Mouse (Mus musculus) spleen, adult 2 months (tissue): ENCODE results near the gene Pkn1. TPM values are rescaled to one million over a fixed set of nuclear protein-coding genes. Genes with fewer than 3 reads are reported as not detected.

Source experiments
- DNase-seq, 2 experiments: peaks; one replicate each; pipeline versions ENCODE4 v3.0.0 to v3.0.0-alpha.2; 2012 to 2021; ENCODE audit warnings: low spot score in 2 of 2, low read depth in 1 of 2
- H3K27ac ChIP-seq: fragments of 200-500 bp; 2 replicates; pipeline ENCODE4 v1.5.1; 2012; ENCODE audit warnings: low read length, inconsistent platforms; ENCODE audit not compliant: insufficient read depth
- H3K27me3 ChIP-seq: fragments of 200-500 bp; 2 replicates; pipeline ENCODE4 v1.6.1; 2012; ENCODE audit warnings: mild to moderate bottlenecking, moderate library complexity, low read length, inconsistent platforms; ENCODE audit not compliant: control insufficient read depth, insufficient read depth
- H3K36me3 ChIP-seq: fragments of 200-500 bp; 2 replicates; pipeline ENCODE4 v1.6.1; 2012; ENCODE audit warnings: mild to moderate bottlenecking, low read length, inconsistent platforms; ENCODE audit not compliant: control insufficient read depth, insufficient read depth
- H3K4me1 ChIP-seq: fragments of 200-500 bp; 2 replicates; pipeline ENCODE4 v1.6.1; 2011; ENCODE audit warnings: inconsistent platforms; ENCODE audit not compliant: control insufficient read depth, insufficient read depth, insufficient read length
- H3K4me3 ChIP-seq: fragments of 200-500 bp; 2 replicates; pipeline ENCODE4 v1.5.1; 2011; ENCODE audit warnings: mild to moderate bottlenecking, inconsistent platforms; ENCODE audit not compliant: insufficient read depth, insufficient read length; ENCODE audit errors: extremely low read depth
- CTCF ChIP-seq: fragments of 200-500 bp; IDR thresholded peaks from 2 replicates; pipeline ENCODE4 v1.5.1; 2011; ENCODE audit warnings: mild to moderate bottlenecking, inconsistent platforms; ENCODE audit not compliant: insufficient read depth, insufficient read length, insufficient replicate concordance; ENCODE audit errors: extremely low read depth
- POLR2A ChIP-seq: fragments of 200-500 bp; IDR thresholded peaks from 2 replicates; pipeline ENCODE4 v1.6.1; 2011; ENCODE audit warnings: low read depth, low read length, inconsistent platforms
- WGBS: fragments of 180-500 bp; shearing (Covaris S2); methylation state at CpG from one replicate; pipeline ENCODE4 v1.1.7; 2018; 5-methylcytosine and 5-hydroxymethylcytosine counted together
- polyA plus RNA-seq: library from polyadenylated mRNA; depleted of rRNA; stranded (reverse); fragments of >200 nt; gene quantifications from 2 replicates; pipeline ENCODE4 v1.2.3, GENCODE M21; 2012

Gene Pkn1
- polyA plus RNA-seq, 1 experiment, result 165 TPM

GRCm38 (mm10) chr8:83740976-83741741, 42.2 kb upstream of the Pkn1 start, which contains the start of gene Adgre5:
TSS of gene Adgre5 (minus strand) at chr8:83741326.
- Histone ChIP-seq H3K36me3 (peaks cover 1% of the 10 kb centered on the region; the same call in 1 of the 2 replicates), H3K4me1 (peaks cover 31% of the 10 kb centered on the region; the same call in 1 of the 2 replicates), H3K27ac (peak within 1 kb of the TSS; percentile 98), H3K4me3 (peak within 1 kb of the TSS; percentile 92), H3K27me3 (no peaks in the 10 kb centered on the region)
- TF ChIP-seq POLR2A (0 out of 2 replicates have a peak, but pooled peaks have one; percentile 46), CTCF (no peak)
- peak; percentile 58 to 73 for DNase-seq
- WGBS, result 6% methylated on average over 53 of the region's 56 CpGs

GRCm38 (mm10) chr8:83740586-83740975, 41.6 kb upstream of the Pkn1 start:
- 1% methylated on average over 3 of the region's 3 CpGs for WGBS
- peak overlapping the region; percentile 92 for H3K4me3 ChIP-seq
- no peaks in the 10 kb centered on the region for H3K27me3 ChIP-seq
- peak in 1 of 2 experiments; percentile 25 for DNase-seq
- TF ChIP-seq POLR2A (no peak), CTCF (no peak)
- peaks cover 34% of the 10 kb centered on the region; the same call in 1 of the 2 replicates for H3K4me1 ChIP-seq
- H3K36me3 ChIP-seq, result peaks cover 1% of the 10 kb centered on the region; the same call in 1 of the 2 replicates
- H3K27ac ChIP-seq, result peak overlapping the region; percentile 98

DNA sequence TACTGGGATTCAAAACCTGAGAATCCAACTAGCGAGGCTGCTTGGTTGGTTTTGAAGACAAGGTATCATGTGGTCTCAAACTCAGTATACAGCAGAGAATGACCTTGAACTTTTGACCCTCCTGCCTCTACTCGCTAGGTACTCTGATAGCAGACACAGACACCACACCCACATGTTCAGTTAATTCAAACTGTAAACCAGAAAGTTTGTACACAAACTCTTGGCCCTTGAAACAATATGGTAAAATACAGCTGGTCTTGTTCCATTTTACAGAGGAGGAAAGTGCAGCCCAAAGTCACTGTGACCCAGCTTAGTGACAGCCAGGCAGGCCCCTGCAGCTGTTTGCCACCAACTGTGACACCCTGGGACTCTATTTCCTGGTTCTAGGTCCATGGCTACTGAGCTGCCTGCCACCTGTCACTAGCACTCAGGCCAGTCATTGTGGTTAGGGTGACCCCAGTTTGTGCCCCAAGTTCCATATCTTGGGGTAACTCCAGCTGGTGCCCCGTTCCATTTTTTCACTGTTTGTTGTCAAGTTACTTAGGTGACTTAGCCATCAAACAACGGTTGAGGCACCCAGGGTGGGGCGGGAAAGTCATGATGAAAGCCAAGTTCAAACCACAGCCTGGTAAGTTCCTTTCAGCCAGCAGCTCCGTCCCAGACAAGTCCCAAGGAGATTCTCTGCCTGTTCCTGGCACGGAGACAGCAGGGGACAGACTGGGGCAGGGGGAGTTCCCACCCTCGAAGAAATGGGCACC, 40.9 kb upstream of the Pkn1 start:
- peaks cover 1% of the 10 kb centered on the region; the same call in 1 of the 2 replicates for H3K36me3 ChIP-seq
- H3K27me3 ChIP-seq, result no peaks in the 10 kb centered on the region
- 7% methylated on average over 8 of the region's 8 CpGs for WGBS
- peak; percentile 57 to 81 for DNase-seq
- H3K27ac ChIP-seq, result peak overlapping the region; percentile 98
- H3K4me1 ChIP-seq, result peaks cover 40% of the 10 kb centered on the region; the same call in 1 of the 2 replicates
- no peak for TF ChIP-seq POLR2A
- no peak for TF ChIP-seq CTCF
- peak overlapping the region; percentile 92 for H3K4me3 ChIP-seq

DNA sequence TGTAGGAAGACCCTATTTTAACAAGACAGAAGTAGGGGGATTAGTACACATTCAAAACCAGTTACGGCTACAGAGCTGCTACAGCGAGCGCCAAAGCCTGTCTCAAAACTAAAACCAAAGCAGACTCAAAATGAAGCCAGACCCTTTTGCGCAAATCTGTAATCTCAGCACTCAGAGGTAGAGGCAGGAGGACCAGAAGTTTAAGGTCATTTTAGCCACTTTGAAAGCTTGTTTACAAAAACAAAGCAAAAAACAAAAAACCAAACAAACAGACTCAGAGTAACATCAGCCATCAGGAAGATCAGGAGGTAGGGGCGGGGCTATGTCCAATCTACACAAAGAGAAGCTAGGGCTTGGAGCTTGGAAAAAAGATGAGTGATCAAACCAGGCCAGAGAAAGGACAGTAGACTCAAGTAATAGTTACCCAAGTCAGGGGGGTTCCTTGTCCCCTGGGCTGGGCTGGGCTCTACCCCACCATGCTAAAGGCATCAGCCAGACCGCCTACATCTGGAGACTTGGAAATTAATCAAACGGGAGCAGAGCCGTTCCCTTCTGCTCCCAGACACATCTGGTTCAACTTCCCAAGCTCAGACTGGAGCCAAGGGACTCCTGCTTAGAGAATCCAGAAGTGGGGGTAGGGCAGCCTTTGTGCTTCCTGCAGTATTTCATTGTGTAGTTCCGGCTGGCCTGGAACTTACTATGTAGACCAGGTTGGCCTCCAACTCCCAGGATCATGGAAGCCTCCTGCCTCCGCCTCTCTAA, 40.2 kb upstream of the Pkn1 start:
- peak overlapping the region; percentile 92 for H3K4me3 ChIP-seq
- H3K36me3 ChIP-seq, result peaks cover 2% of the 10 kb centered on the region
- H3K27ac ChIP-seq, result peak overlapping the region; percentile 98
- TF ChIP-seq POLR2A (no peak), CTCF (no peak)
- no peak for DNase-seq
- H3K4me1 ChIP-seq, result peaks cover 40% of the 10 kb centered on the region; the same call in 1 of the 2 replicates
- no peaks in the 10 kb centered on the region for H3K27me3 ChIP-seq
- WGBS, result 67% methylated on average over 10 of the region's 10 CpGs

- peaks cover 39% of the 10 kb centered on the region; the same call in 1 of the 2 replicates for H3K4me1 ChIP-seq
- H3K27me3 ChIP-seq, result no peaks in the 10 kb centered on the region
- 35% methylated on average over 4 of the region's 4 CpGs for WGBS
- TF ChIP-seq POLR2A (no peak), CTCF (no peak)
- peak overlapping the region; percentile 98 for H3K27ac ChIP-seq
- H3K36me3 ChIP-seq, result peaks cover 14% of the 10 kb centered on the region
- peak overlapping the region; percentile 92; the same call in 1 of the 2 replicates for H3K4me3 ChIP-seq
- peak; percentile 55 to 70 for DNase-seq
These were observed 39.0 kb upstream of the Pkn1 start for GRCm38 (mm10) chr8:83737852-83738562.

DNA sequence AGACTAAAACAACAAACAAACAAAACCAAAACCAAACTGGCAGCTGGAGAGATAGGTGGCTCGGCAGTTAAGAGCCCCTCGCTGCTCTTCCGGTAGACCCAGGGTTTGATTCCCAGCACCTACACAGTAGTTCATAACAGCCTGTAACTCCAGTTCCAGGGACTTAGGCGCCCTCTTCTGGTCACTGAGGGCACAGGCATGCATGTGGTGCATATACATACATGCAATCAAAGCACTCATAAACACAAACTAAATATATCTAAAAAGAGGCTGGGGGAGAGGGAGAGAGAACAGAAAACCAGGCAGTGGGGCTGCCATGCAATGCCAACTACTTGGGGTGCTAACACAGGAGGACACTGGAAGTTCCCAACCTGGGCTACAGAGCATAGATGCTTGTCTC, 38.4 kb upstream of the Pkn1 start:
- DNase-seq, result no peak
- Histone ChIP-seq H3K4me3 (peak overlapping the region; percentile 92; the same call in 1 of the 2 replicates), H3K27ac (peak overlapping the region; percentile 98), H3K36me3 (peaks cover 19% of the 10 kb centered on the region), H3K27me3 (no peaks in the 10 kb centered on the region), H3K4me1 (peaks cover 33% of the 10 kb centered on the region; the same call in 1 of the 2 replicates)
- TF ChIP-seq POLR2A (no peak), CTCF (no peak)
- WGBS, result 88% methylated on average over 4 of the region's 4 CpGs
